Mouse (Mus musculus): Measurements from ENCODE around the gene Zfp512. TPM values are rescaled to one million over a fixed set of nuclear protein-coding genes. Genes with fewer than 3 reads are reported as not detected.

Zfp512 gene
- polyA plus RNA-seq, 1 experiment = 0.64 TPM

DNA sequence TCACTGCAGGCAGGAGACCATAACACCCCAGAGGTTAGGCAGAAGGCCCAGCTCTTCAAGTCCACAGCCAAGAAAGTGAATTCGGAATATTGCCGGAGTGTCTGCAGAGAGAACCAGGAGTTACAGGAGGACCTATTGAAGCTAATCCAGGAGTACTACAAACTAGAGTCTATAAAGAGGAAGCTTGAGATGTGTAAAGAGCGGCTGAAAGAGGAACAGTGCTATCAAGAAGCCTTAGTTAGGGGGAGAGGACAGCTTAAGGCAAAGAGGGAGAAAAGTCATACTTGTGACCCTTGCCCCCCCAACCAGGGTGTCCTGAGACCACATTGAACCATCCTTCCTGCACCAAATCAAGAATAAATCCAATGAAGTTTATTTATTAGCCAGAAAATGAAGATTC, 35.7 kb downstream of the Zfp512 start:
- Histone ChIP-seq H3K36me3 (ENCODE audit: control insufficient read depth) (no peaks in the 10 kb centered on the region), H3K27me3 (ENCODE audit: control insufficient read depth) (peaks cover 13% of the 10 kb centered on the region), H3K9me3 (ENCODE audit: control insufficient read depth, low read length) (no peaks in the 10 kb centered on the region), H3K4me1 (ENCODE audit: control insufficient read depth) (no peaks in the 10 kb centered on the region), H3K4me3 (replicated peaks) (no peak overlapping the region)
- no peak for TF ChIP-seq GATA1 (IDR thresholded peaks at IDR 0.05; ENCODE audit: low read length)
- no peak for TF ChIP-seq TAL1 (IDR thresholded peaks at IDR 0.05; ENCODE audit: low read length)

DNA sequence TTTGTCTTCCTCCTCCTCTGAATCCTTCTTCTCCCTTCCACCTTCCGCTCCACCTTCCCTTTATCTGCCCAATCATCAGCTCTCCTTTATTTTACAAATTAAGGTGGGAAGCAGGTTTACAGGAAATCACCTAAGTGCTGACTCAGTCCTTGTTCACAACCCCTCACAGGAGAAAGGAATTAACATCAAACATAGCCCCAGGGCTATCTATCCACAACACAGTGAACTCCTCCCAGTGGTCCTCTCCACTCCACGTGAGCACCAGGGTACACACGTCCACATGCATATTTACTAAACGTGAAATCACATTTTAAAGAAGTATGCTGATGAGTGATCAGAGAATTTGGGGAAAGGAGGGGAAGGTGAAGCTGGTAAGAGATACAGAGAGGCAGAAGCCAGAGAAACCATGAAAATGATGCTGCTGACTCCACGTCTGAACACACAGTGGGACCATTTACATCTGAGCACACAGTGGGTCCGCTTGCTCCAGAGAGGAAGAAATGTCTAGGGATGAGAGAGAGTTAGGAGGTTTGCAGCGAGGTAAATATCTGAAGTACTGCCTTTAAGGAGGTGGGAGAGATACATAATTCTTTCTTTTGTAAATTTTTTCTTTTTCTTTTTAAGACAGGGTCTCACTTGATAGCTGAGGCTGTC, 37.0 kb downstream of the Zfp512 start:
- H3K27me3 ChIP-seq (ENCODE audit: control insufficient read depth) = peaks cover 15% of the 10 kb centered on the region
- no peaks in the 10 kb centered on the region for H3K9me3 ChIP-seq (ENCODE audit: control insufficient read depth, low read length)
- H3K36me3 ChIP-seq (ENCODE audit: control insufficient read depth) = no peaks in the 10 kb centered on the region
- TF ChIP-seq GATA1 (IDR thresholded peaks at IDR 0.05; ENCODE audit: low read length) = no peak
- no peak for TF ChIP-seq TAL1 (IDR thresholded peaks at IDR 0.05; ENCODE audit: low read length)
- H3K4me3 ChIP-seq (replicated peaks) = no peak overlapping the region
- peaks cover 5% of the 10 kb centered on the region for H3K4me1 ChIP-seq (ENCODE audit: control insufficient read depth)

GRCm38 (mm10) chr5:31492031-31492430, 39.8 kb downstream of the Zfp512 start:
- no peaks in the 10 kb centered on the region for H3K9me3 ChIP-seq (ENCODE audit: control insufficient read depth, low read length)
- no peak for TF ChIP-seq TAL1 (IDR thresholded peaks at IDR 0.05; ENCODE audit: low read length)
- TF ChIP-seq GATA1 (IDR thresholded peaks at IDR 0.05; ENCODE audit: low read length) = no peak
- peaks cover 15% of the 10 kb centered on the region for H3K27me3 ChIP-seq (ENCODE audit: control insufficient read depth)
- H3K4me1 ChIP-seq (ENCODE audit: control insufficient read depth) = peaks cover 23% of the 10 kb centered on the region
- peaks cover 7% of the 10 kb centered on the region for H3K36me3 ChIP-seq (ENCODE audit: control insufficient read depth)
- no peak overlapping the region for H3K4me3 ChIP-seq (replicated peaks)

DNA sequence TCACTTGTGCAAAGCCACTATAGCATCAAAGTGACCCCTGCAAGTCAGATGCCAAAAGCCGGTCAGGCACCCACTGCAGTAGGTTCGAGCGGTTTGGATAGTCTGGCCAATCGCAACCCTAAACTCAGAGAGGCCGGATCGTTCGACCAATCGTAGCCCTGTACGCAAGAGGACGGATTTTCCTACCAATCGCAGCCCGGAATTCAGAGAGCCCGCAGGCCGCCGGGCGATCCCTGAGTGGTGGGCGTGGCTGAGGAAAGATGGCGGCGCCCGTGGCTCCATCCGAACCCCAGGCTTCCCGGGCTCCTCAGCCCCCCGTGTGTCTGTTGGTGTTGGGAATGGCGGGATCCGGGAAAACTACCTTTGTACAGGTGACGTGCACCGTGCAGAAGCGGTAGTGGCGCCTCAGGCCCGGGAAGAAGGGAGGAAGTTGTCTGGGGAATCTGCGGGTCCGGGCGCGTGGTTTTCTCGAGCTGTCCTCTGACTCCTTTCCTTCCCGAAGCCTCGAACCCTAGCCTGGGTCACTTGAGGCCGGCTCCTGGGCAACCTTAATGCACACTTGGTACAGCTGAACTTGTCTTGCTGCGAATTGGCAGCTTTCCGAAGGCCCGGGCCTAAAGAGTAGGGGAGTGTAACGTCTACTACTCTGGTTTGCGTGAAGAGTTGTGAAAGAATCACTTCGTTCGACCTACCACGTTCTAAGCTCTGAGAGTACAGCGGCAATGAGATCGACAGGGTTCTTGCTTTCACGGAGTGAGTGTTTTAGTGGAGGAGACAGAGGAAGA, 42.5 kb downstream of the Zfp512 start, which contains the start of gene Gpn1:
TSS of gene Gpn1 (plus strand) at position 229 of the 785 bp plus-strand sequence.
- Histone ChIP-seq H3K4me3 (replicated peaks) (peak within 1 kb of the TSS; percentile 91), H3K27me3 (ENCODE audit: control insufficient read depth) (peaks cover 15% of the 10 kb centered on the region), H3K9me3 (ENCODE audit: control insufficient read depth, low read length) (no peaks in the 10 kb centered on the region), H3K4me1 (ENCODE audit: control insufficient read depth) (peaks cover 23% of the 10 kb centered on the region), H3K36me3 (ENCODE audit: control insufficient read depth) (peaks cover 29% of the 10 kb centered on the region)
- TF ChIP-seq GATA1 (IDR thresholded peaks at IDR 0.05; ENCODE audit: low read length) = no peak
- no peak for TF ChIP-seq TAL1 (IDR thresholded peaks at IDR 0.05; ENCODE audit: low read length)

DNA sequence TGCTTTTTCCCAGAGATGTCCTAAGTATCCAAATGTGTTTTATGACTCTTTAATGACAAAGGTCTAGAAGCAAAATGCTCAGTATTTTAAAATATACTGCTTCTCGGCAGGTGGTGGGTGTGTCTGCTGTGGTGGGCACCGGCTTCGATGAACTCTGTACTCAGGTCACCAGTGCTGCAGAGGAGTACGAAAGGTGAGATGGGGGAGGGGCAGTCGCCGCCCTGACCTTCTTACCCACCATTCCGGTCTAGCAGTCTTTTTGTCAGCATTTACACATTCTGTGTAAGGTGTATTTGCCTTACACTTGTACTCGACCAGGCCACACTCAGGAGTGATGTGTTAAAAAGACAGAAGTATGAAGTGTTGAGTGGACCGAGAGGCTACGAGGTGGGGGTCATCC, 52.6 kb downstream of the Zfp512 start:
- no peak overlapping the region for H3K4me3 ChIP-seq (replicated peaks)
- H3K4me1 ChIP-seq (ENCODE audit: control insufficient read depth) = no peaks in the 10 kb centered on the region
- peaks cover 74% of the 10 kb centered on the region for H3K36me3 ChIP-seq (ENCODE audit: control insufficient read depth)
- H3K9me3 ChIP-seq (ENCODE audit: control insufficient read depth, low read length) = no peaks in the 10 kb centered on the region
- H3K27me3 ChIP-seq (ENCODE audit: control insufficient read depth) = no peaks in the 10 kb centered on the region
- no peak for TF ChIP-seq GATA1 (IDR thresholded peaks at IDR 0.05; ENCODE audit: low read length)
- no peak for TF ChIP-seq TAL1 (IDR thresholded peaks at IDR 0.05; ENCODE audit: low read length)

DNA sequence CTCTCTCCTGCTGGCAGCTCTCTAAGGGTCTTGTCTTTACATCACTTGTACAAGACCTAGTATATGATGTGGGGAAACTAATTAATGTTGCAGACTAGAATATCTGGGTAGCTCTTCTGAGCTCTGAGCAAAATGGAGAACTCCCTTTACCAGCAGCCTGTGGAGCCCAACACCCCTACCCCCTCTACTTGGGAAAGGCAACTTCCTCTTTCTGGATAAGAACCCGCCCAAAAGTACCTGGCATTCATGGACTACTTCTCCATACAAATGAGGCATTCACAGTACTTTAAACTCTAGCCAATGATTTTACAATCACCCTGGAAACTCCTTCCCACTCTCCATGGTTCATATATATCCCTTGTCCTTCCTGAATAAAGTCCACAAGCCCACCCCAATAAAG, 60.2 kb downstream of the Zfp512 start:
- Histone ChIP-seq H3K36me3 (ENCODE audit: control insufficient read depth) (peaks cover 89% of the 10 kb centered on the region), H3K4me3 (replicated peaks) (no peak overlapping the region), H3K27me3 (ENCODE audit: control insufficient read depth) (no peaks in the 10 kb centered on the region), H3K4me1 (ENCODE audit: control insufficient read depth) (no peaks in the 10 kb centered on the region), H3K9me3 (ENCODE audit: control insufficient read depth, low read length) (no peaks in the 10 kb centered on the region)
- no peak for TF ChIP-seq GATA1 (IDR thresholded peaks at IDR 0.05; ENCODE audit: low read length)

DNA sequence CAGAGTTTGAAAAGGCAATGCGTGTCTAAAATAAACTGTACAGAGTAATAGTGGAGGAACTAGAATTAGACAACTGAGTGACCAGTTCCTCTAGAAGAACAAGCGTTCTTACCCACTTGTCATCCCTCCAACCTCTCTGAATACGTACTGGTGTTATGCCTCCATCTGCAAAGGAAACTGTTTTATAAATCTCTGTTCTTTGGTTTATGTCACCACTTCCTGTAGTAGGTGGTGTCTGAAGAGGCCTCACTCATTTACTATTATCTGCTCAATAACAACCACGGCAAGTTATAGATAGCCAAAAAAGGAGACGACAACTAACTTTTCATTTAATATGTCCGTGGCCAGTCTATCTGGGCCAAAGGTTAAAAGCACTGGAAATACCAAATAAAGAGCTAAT, 68.3 kb downstream of the Zfp512 start:
- TF ChIP-seq TAL1 (IDR thresholded peaks at IDR 0.05; ENCODE audit: low read length) (no peak), GATA1 (IDR thresholded peaks at IDR 0.05; ENCODE audit: low read length) (no peak)
- peaks cover 71% of the 10 kb centered on the region for H3K36me3 ChIP-seq (ENCODE audit: control insufficient read depth)
- H3K27me3 ChIP-seq (ENCODE audit: control insufficient read depth) = no peaks in the 10 kb centered on the region
- no peaks in the 10 kb centered on the region for H3K9me3 ChIP-seq (ENCODE audit: control insufficient read depth, low read length)
- no peak overlapping the region for H3K4me3 ChIP-seq (replicated peaks)
- H3K4me1 ChIP-seq (ENCODE audit: control insufficient read depth) = peaks cover 8% of the 10 kb centered on the region

GRCm38 (mm10) chr5:31526354-31527116, 74.3 kb downstream of the Zfp512 start, which contains the start of gene Slc4a1ap:
Gene Slc4a1ap, plus strand, starts transcription at chr5:31526995.
- H3K4me1 ChIP-seq (ENCODE audit: control insufficient read depth) = peaks cover 32% of the 10 kb centered on the region

More at GRCm38 (mm10) chr5:31526354-31527116, 74.3 kb downstream of the Zfp512 start, which contains the start of gene Slc4a1ap:
- TF ChIP-seq GATA1 (IDR thresholded peaks at IDR 0.05; ENCODE audit: low read length) = no peak
- TF ChIP-seq TAL1 (IDR thresholded peaks at IDR 0.05; ENCODE audit: low read length) = no peak
- peaks cover 43% of the 10 kb centered on the region for H3K36me3 ChIP-seq (ENCODE audit: control insufficient read depth)
- H3K4me3 ChIP-seq (replicated peaks) = peak within 1 kb of the TSS; percentile 89
- no peaks in the 10 kb centered on the region for H3K9me3 ChIP-seq (ENCODE audit: control insufficient read depth, low read length)
- no peaks in the 10 kb centered on the region for H3K27me3 ChIP-seq (ENCODE audit: control insufficient read depth)
